Mouse (Mus musculus): ENCODE results near the gene Gngt2. TPM values are rescaled to one million over a fixed set of nuclear protein-coding genes. Genes with fewer than 3 reads are reported as not detected.
A peak's percentile ranks its signal among the peaks of the same experiment; 100 is the strongest.

Gngt2 gene
- polyA plus RNA-seq, 1 experiment = 2.7 TPM

- no peak for TF ChIP-seq MYOD1 (IDR thresholded peaks at IDR 0.05; ENCODE audit: control insufficient read depth, insufficient read length, low read depth)
- no peak for TF ChIP-seq USF1 (IDR thresholded peaks at IDR 0.05; ENCODE audit: low read depth)
- no peak for TF ChIP-seq CTCF (IDR thresholded peaks at IDR 0.05; ENCODE audit: control insufficient read depth, insufficient read depth, insufficient read length)
- Histone ChIP-seq H3K27me3 (ENCODE audit: control insufficient read depth, insufficient read depth, insufficient read length) (no peaks in the 10 kb centered on the region), H3K36me3 (ENCODE audit: control insufficient read depth, insufficient read depth) (no peaks in the 10 kb centered on the region)
Measured at GRCm38 (mm10) chr11:95832129-95833005, 4.6 kb upstream of the Gngt2 start.

GRCm38 (mm10) chr11:95833006-95833570 lies 3.9 kb upstream of the Gngt2 start:
- TF ChIP-seq FOSL1 (IDR thresholded peaks at IDR 0.05; ENCODE audit: insufficient read depth, low read length, poor library complexity, severe bottlenecking) (no peak), MAX (IDR thresholded peaks at IDR 0.05) (no peak)
- no peaks in the 10 kb centered on the region for H3K27me3 ChIP-seq (ENCODE audit: control insufficient read depth, insufficient read depth, insufficient read length)

More at GRCm38 (mm10) chr11:95832129-95833005, 4.6 kb upstream of the Gngt2 start:
- H3K79me3 ChIP-seq (ENCODE audit: low read depth) = no peaks in the 10 kb centered on the region
- H3K4me3 ChIP-seq (ENCODE audit: insufficient read depth, poor library complexity, severe bottlenecking) = no peak overlapping the region
- H3ac ChIP-seq (ENCODE audit: control insufficient read depth, insufficient read length, low read depth) = no peak overlapping the region
- H3K79me2 ChIP-seq (ENCODE audit: control insufficient read depth, insufficient read depth) = no peaks in the 10 kb centered on the region

GRCm38 (mm10) chr11:95833631-95834142 lies 3.3 kb upstream of the Gngt2 start:
- Histone ChIP-seq H3K27me3 (ENCODE audit: control insufficient read depth, insufficient read depth, insufficient read length) (no peaks in the 10 kb centered on the region), H3K4me3 (ENCODE audit: insufficient read depth, poor library complexity, severe bottlenecking) (no peak overlapping the region), H3K79me3 (ENCODE audit: low read depth) (no peaks in the 10 kb centered on the region), H3K36me3 (ENCODE audit: control insufficient read depth, insufficient read depth) (no peaks in the 10 kb centered on the region), H3ac (ENCODE audit: control insufficient read depth, insufficient read length, low read depth) (no peak overlapping the region), H3K79me2 (ENCODE audit: control insufficient read depth, insufficient read depth) (no peaks in the 10 kb centered on the region)
- TF ChIP-seq MYOG (IDR thresholded peaks at IDR 0.05; ENCODE audit: control insufficient read depth, extremely low read depth, insufficient read length) (no peak), MYOD1 (IDR thresholded peaks at IDR 0.05; ENCODE audit: control insufficient read depth, insufficient read length, low read depth) (no peak), MAX (IDR thresholded peaks at IDR 0.05) (no peak), CTCF (IDR thresholded peaks at IDR 0.05; ENCODE audit: control insufficient read depth, insufficient read depth, insufficient read length) (no peak), USF1 (IDR thresholded peaks at IDR 0.05; ENCODE audit: low read depth) (no peak), CEBPB (IDR thresholded peaks at IDR 0.05; ENCODE audit: low read depth) (no peak), FOSL1 (IDR thresholded peaks at IDR 0.05; ENCODE audit: insufficient read depth, low read length, poor library complexity, severe bottlenecking) (no peak)

More at GRCm38 (mm10) chr11:95833006-95833570, 3.9 kb upstream of the Gngt2 start:
- H3K79me2 ChIP-seq (ENCODE audit: control insufficient read depth, insufficient read depth) = no peaks in the 10 kb centered on the region
- H3ac ChIP-seq (ENCODE audit: control insufficient read depth, insufficient read length, low read depth) = no peak overlapping the region
- H3K36me3 ChIP-seq (ENCODE audit: control insufficient read depth, insufficient read depth) = no peaks in the 10 kb centered on the region
- H3K4me3 ChIP-seq (ENCODE audit: insufficient read depth, poor library complexity, severe bottlenecking) = no peak overlapping the region
- H3K79me3 ChIP-seq (ENCODE audit: low read depth) = no peaks in the 10 kb centered on the region

GRCm38 (mm10) chr11:95834143-95834667 lies 2.8 kb upstream of the Gngt2 start:
- no peak overlapping the region for H3K4me3 ChIP-seq (ENCODE audit: insufficient read depth, poor library complexity, severe bottlenecking)
- no peaks in the 10 kb centered on the region for H3K36me3 ChIP-seq (ENCODE audit: control insufficient read depth, insufficient read depth)
- TF ChIP-seq MYOD1 (IDR thresholded peaks at IDR 0.05; ENCODE audit: control insufficient read depth, insufficient read length, low read depth) (peak; percentile 47), USF1 (IDR thresholded peaks at IDR 0.05; ENCODE audit: low read depth) (no peak)
- no peak overlapping the region for H3ac ChIP-seq (ENCODE audit: control insufficient read depth, insufficient read length, low read depth)
- no peaks in the 10 kb centered on the region for H3K79me3 ChIP-seq (ENCODE audit: low read depth)
- no peaks in the 10 kb centered on the region for H3K27me3 ChIP-seq (ENCODE audit: control insufficient read depth, insufficient read depth, insufficient read length)
- H3K79me2 ChIP-seq (ENCODE audit: control insufficient read depth, insufficient read depth) = no peaks in the 10 kb centered on the region

GRCm38 (mm10) chr11:95834742-95835710 lies 2.0 kb upstream of the Gngt2 start:
- Histone ChIP-seq H3K36me3 (ENCODE audit: control insufficient read depth, insufficient read depth) (no peaks in the 10 kb centered on the region), H3K79me3 (ENCODE audit: low read depth) (no peaks in the 10 kb centered on the region), H3K4me3 (ENCODE audit: insufficient read depth, poor library complexity, severe bottlenecking) (no peak overlapping the region), H3ac (ENCODE audit: control insufficient read depth, insufficient read length, low read depth) (no peak overlapping the region), H3K79me2 (ENCODE audit: control insufficient read depth, insufficient read depth) (no peaks in the 10 kb centered on the region), H3K27me3 (ENCODE audit: control insufficient read depth, insufficient read depth, insufficient read length) (no peaks in the 10 kb centered on the region)
- TF ChIP-seq MYOG (IDR thresholded peaks at IDR 0.05; ENCODE audit: control insufficient read depth, extremely low read depth, insufficient read length) (no peak), FOSL1 (IDR thresholded peaks at IDR 0.05; ENCODE audit: insufficient read depth, low read length, poor library complexity, severe bottlenecking) (no peak), MAX (IDR thresholded peaks at IDR 0.05) (no peak), CEBPB (IDR thresholded peaks at IDR 0.05; ENCODE audit: low read depth) (no peak), CTCF (IDR thresholded peaks at IDR 0.05; ENCODE audit: control insufficient read depth, insufficient read depth, insufficient read length) (no peak), USF1 (IDR thresholded peaks at IDR 0.05; ENCODE audit: low read depth) (no peak), MYOD1 (IDR thresholded peaks at IDR 0.05; ENCODE audit: control insufficient read depth, insufficient read length, low read depth) (no peak)

All from C2C12 (cell line).